Mouse (Mus musculus): ENCODE results near the gene Hsd17b1.

GRCm38 (mm10) chr11:101084246-101084645 is 6.0 kb downstream of the Hsd17b1 start:
- no peak for TF ChIP-seq CTCF (IDR thresholded peaks at IDR 0.05; ENCODE audit: control insufficient read depth, insufficient read depth, insufficient read length)
- TF ChIP-seq USF1 (IDR thresholded peaks at IDR 0.05; ENCODE audit: low read depth), result no peak
- TF ChIP-seq MYOG (IDR thresholded peaks at IDR 0.05; ENCODE audit: control insufficient read depth, extremely low read depth, insufficient read length), result no peak
